Mouse (Mus musculus): ENCODE measurements around the gene Aplp1. TPM values are rescaled to one million over a fixed set of nuclear protein-coding genes. Genes with fewer than 3 reads are reported as not detected.
A peak's percentile ranks its signal among the peaks of the same experiment; 100 is the strongest.

The Aplp1 gene
- polyA plus RNA-seq, 1 experiment from 2014 or later = 571 TPM

DNA sequence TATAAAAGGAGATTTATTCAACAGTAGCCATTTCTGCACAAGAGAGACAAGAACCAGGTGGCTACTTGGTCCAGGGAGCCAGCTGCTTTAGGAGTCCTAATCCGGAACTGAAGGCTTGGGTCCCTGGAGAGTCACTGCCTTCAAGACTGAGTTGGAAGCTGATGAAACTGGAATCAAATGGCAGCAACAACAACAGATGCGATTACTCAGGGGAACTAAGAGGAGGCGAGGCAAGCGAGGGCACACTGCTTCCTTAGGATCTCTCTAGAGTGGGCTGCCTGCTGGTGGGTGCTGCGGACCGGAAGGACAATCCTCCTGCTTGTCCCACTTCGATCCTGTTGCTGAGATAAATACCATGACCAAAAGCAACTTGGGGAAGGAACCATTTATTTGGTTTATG is 45.7 kb downstream of the Aplp1 start:
- no peak overlapping the region for H3K4me2 ChIP-seq
- H3K4me3 ChIP-seq = no peak overlapping the region
- 48% methylated on average over 7 of the region's 7 CpGs for WGBS
- no peak overlapping the region for H3K9ac ChIP-seq
- no peak for ATAC-seq (ENCODE audit: low read depth)
- H3K27me3 ChIP-seq = no peaks in the 10 kb centered on the region
- no peaks in the 10 kb centered on the region for H3K36me3 ChIP-seq
- no peaks in the 10 kb centered on the region for H3K9me3 ChIP-seq
- H3K4me1 ChIP-seq (replicated peaks) = peaks cover 5% of the 10 kb centered on the region
- peak overlapping the region; percentile 29; the same call in 1 of the 2 replicates for H3K27ac ChIP-seq (replicated peaks)

DNA sequence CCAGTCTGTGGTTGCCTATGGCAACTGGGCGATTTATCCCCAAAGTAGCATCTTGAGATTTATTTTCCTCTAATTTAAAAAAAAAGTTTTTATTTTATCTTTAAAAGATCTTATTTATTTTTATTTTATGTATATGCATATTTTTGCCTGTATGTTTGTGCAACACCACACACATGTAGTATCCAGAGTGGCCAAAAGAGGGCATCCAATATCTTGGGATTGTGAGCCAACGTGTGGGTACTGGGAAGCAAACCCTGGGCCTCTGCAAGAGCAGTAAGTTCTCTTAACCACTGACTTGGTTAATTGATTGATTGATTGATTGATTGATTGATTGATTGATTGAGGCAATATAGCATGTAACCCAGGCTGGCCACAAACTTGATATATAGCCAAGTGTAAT is 50.5 kb downstream of the Aplp1 start:
- 46% methylated on average over 2 of the region's 2 CpGs for WGBS
- ATAC-seq (ENCODE audit: low read depth) = no peak
- Histone ChIP-seq H3K36me3 (no peaks in the 10 kb centered on the region), H3K4me1 (replicated peaks) (peaks cover 4% of the 10 kb centered on the region), H3K4me3 (no peak overlapping the region), H3K9ac (no peak overlapping the region), H3K4me2 (no peak overlapping the region), H3K9me3 (no peaks in the 10 kb centered on the region), H3K27ac (replicated peaks) (peak overlapping the region; percentile 49; the same call in 1 of the 2 replicates), H3K27me3 (no peaks in the 10 kb centered on the region)

DNA sequence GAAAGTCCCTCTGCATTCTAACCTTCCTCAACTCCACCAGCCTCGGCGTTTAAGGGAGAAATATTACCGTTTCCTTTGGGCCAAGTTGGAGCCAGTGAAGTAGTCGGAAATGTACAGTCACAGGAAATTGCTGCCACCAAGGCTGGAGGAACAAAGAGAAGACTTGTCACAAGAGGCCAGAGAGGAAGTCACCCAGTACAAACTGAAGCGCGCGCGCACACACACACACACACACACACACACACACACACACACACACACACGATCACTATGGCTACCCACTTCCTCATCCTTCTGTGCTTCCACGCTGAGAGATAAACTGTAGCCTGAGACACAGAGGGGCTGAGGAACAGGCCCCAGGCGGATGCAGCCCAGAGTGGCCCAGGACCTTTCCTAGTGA is 51.0 kb downstream of the Aplp1 start:
- Histone ChIP-seq H3K4me1 (replicated peaks) (no peaks in the 10 kb centered on the region), H3K4me3 (no peak overlapping the region), H3K36me3 (no peaks in the 10 kb centered on the region), H3K9me3 (no peaks in the 10 kb centered on the region), H3K27ac (replicated peaks) (peak overlapping the region; percentile 49; the same call in 1 of the 2 replicates), H3K9ac (no peak overlapping the region), H3K4me2 (no peak overlapping the region), H3K27me3 (no peaks in the 10 kb centered on the region)
- ATAC-seq (ENCODE audit: low read depth) = no peak
- WGBS = 67% methylated on average over 11 of the region's 11 CpGs

DNA sequence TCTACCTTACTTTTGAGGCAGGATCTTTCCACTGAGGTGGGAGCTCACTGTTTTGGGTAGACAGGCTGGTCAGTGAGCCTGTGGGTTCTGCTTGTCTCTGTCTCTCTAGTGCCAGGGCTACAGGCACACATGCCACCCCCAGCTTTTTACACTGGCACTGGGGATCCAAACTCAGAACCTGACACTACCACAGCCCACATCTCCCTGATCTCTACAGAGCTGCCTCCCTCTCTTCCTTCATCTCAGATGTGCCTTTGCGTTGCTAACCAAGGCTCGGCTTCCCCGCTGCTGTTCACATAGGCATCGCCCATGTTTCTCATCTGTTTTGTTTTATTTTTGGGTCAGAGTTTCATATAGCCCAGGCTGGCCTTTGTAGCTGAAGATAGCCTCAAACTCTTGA is 51.7 kb downstream of the Aplp1 start:
- Histone ChIP-seq H3K36me3 (no peaks in the 10 kb centered on the region), H3K27me3 (no peaks in the 10 kb centered on the region), H3K9ac (no peak overlapping the region), H3K27ac (replicated peaks) (0 out of 2 replicates have a peak overlapping the region, but pooled peaks have one; percentile 42), H3K4me3 (no peak overlapping the region), H3K4me1 (replicated peaks) (no peaks in the 10 kb centered on the region), H3K4me2 (no peak overlapping the region), H3K9me3 (no peaks in the 10 kb centered on the region)
- WGBS = 88% methylated on average over 4 of the region's 4 CpGs
- ATAC-seq (ENCODE audit: low read depth) = no peak

DNA sequence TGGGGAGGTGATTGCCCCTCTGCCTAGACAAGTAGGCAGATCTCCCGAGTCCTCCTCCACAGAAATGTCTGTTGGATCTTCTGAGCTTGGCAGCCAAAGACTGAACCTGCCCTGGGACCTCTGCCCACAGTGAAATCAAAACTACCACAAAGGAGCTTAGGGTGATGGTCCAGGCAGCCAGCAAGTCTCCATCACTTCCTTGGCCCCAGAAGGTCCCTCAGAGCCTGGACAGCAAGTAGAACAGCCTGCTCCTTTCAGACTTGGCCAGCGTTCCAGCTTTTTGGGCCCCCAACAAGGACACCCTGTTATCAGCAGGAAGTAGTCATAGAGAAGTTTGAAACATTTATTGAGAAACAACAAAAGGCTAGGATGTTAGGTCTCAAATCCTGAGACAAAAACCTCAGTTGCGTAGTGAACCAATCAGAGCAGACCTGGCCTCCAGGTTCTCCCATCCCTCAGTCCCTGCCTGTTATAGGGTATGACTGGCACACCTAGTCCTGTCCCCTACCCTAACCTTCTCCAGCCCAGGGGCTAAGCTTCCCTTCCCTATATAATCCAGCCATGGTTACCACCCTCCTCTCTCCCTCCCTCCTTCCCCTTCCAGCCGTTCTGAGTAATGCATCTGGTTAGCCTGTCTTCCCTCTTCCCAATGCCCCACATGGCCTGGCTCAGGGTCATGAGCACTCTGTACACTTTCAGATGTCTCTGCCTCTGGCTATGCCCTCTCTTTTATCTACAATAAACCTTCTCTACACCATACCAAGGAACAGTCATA is 52.4 kb downstream of the Aplp1 start:
- Histone ChIP-seq H3K4me2 (no peak overlapping the region), H3K9me3 (no peaks in the 10 kb centered on the region), H3K4me1 (replicated peaks) (no peaks in the 10 kb centered on the region), H3K27me3 (no peaks in the 10 kb centered on the region), H3K4me3 (no peak overlapping the region), H3K9ac (no peak overlapping the region), H3K36me3 (no peaks in the 10 kb centered on the region), H3K27ac (replicated peaks) (no peak overlapping the region)
- 71% methylated on average over 4 of the region's 4 CpGs for WGBS
- ATAC-seq (ENCODE audit: low read depth) = no peak

Other genes starting within 250 kb of the Aplp1 start
- gene Capns1, start 246.7 kb downstream of the Aplp1 start, polyA plus RNA-seq (2015; fragmentation: Nextera tagmentation; extraction: Ambion mirVana) = 79.5 and 83.0 TPM in 2 replicates
- gene Polr2i, start 213.6 kb downstream of the Aplp1 start, polyA plus RNA-seq (2015; fragmentation: Nextera tagmentation; extraction: Ambion mirVana) = 176 and 184 TPM in 2 replicates
- gene Tbcb, start 213.3 kb downstream of the Aplp1 start, polyA plus RNA-seq (2015; fragmentation: Nextera tagmentation; extraction: Ambion mirVana) = 406 and 418 TPM in 2 replicates
- not detected in 2 replicates for gene Ovol3, start 209.8 kb downstream of the Aplp1 start, polyA plus RNA-seq (2015; fragmentation: Nextera tagmentation; extraction: Ambion mirVana)
- gene Thap8, start 165.4 kb downstream of the Aplp1 start, polyA plus RNA-seq (2015; fragmentation: Nextera tagmentation; extraction: Ambion mirVana) = 0.47 and 0.81 TPM in 2 replicates
- gene Wdr62, start 165.1 kb downstream of the Aplp1 start, polyA plus RNA-seq (2015; fragmentation: Nextera tagmentation; extraction: Ambion mirVana) = 3.8 and 4.0 TPM in 2 replicates
- 103 and 113 TPM in 2 replicates for gene Clip3, start 153.8 kb downstream of the Aplp1 start, polyA plus RNA-seq (2015; fragmentation: Nextera tagmentation; extraction: Ambion mirVana)
- gene Alkbh6, start 136.8 kb downstream of the Aplp1 start, polyA plus RNA-seq (2015; fragmentation: Nextera tagmentation; extraction: Ambion mirVana) = 120 and 123 TPM in 2 replicates
- 19.0 and 27.3 TPM in 2 replicates for gene Syne4, start 130.7 kb downstream of the Aplp1 start, polyA plus RNA-seq (2015; fragmentation: Nextera tagmentation; extraction: Ambion mirVana)
- 5.7 TPM in 1 of 2 replicates, not detected in the other for gene E130208F15Rik, start 123.8 kb downstream of the Aplp1 start, polyA plus RNA-seq (2015; fragmentation: Nextera tagmentation; extraction: Ambion mirVana)
- 18.0 and 22.9 TPM in 2 replicates for gene Sdhaf1, start 121.6 kb downstream of the Aplp1 start, polyA plus RNA-seq (2015; fragmentation: Nextera tagmentation; extraction: Ambion mirVana)
- gene Lrfn3, start 82.8 kb downstream of the Aplp1 start, polyA plus RNA-seq (2015; fragmentation: Nextera tagmentation; extraction: Ambion mirVana) = 10.8 and 12.7 TPM in 2 replicates
- gene Tyrobp, start 31.8 kb downstream of the Aplp1 start, polyA plus RNA-seq (2015; fragmentation: Nextera tagmentation; extraction: Ambion mirVana) = 35.3 and 40.8 TPM in 2 replicates
- 1.0 TPM in 1 of 2 replicates, not detected in the other for gene Hcst, start 25.7 kb downstream of the Aplp1 start, polyA plus RNA-seq (2015; fragmentation: Nextera tagmentation; extraction: Ambion mirVana)
- 1.9 and 2.8 TPM in 2 replicates for gene Nfkbid, start 23.8 kb downstream of the Aplp1 start, polyA plus RNA-seq (2015; fragmentation: Nextera tagmentation; extraction: Ambion mirVana)
- 3.3 and 3.9 TPM in 2 replicates for gene Kirrel2, start 12.2 kb upstream of the Aplp1 start, polyA plus RNA-seq (2015; fragmentation: Nextera tagmentation; extraction: Ambion mirVana)
- 0.77 and 1.0 TPM in 2 replicates for gene Nphs1, start 12.8 kb upstream of the Aplp1 start, polyA plus RNA-seq (2015; fragmentation: Nextera tagmentation; extraction: Ambion mirVana)
- not detected in 2 replicates for gene Prodh2, start 48.1 kb upstream of the Aplp1 start, polyA plus RNA-seq (2015; fragmentation: Nextera tagmentation; extraction: Ambion mirVana)
- gene Arhgap33, start 89.5 kb upstream of the Aplp1 start, polyA plus RNA-seq (2015; fragmentation: Nextera tagmentation; extraction: Ambion mirVana) = 86.8 and 95.2 TPM in 2 replicates
- 6.6 TPM in 2 replicates for gene Hspb6, start 106.6 kb upstream of the Aplp1 start, polyA plus RNA-seq (2015; fragmentation: Nextera tagmentation; extraction: Ambion mirVana)
- gene Proser3, start 106.8 kb upstream of the Aplp1 start, polyA plus RNA-seq (2015; fragmentation: Nextera tagmentation; extraction: Ambion mirVana) = 6.7 and 8.6 TPM in 2 replicates
- 60.9 and 62.9 TPM in 2 replicates for gene Lin37, start 114.3 kb upstream of the Aplp1 start, polyA plus RNA-seq (2015; fragmentation: Nextera tagmentation; extraction: Ambion mirVana)
- 92.6 and 113 TPM in 2 replicates for gene U2af1l4, start 117.8 kb upstream of the Aplp1 start, polyA plus RNA-seq (2015; fragmentation: Nextera tagmentation; extraction: Ambion mirVana)
- 14.5 and 15.1 TPM in 2 replicates for gene Gm49396, start 117.8 kb upstream of the Aplp1 start, polyA plus RNA-seq (2015; fragmentation: Nextera tagmentation; extraction: Ambion mirVana)
- gene Psenen, start 118.1 kb upstream of the Aplp1 start, polyA plus RNA-seq (2015; fragmentation: Nextera tagmentation; extraction: Ambion mirVana) = 126 and 147 TPM in 2 replicates
- 4.8 and 6.0 TPM in 2 replicates for gene Igflr1, start 119.9 kb upstream of the Aplp1 start, polyA plus RNA-seq (2015; fragmentation: Nextera tagmentation; extraction: Ambion mirVana)
- gene Kmt2b, start 143.2 kb upstream of the Aplp1 start, polyA plus RNA-seq (2015; fragmentation: Nextera tagmentation; extraction: Ambion mirVana) = 9.0 and 9.9 TPM in 2 replicates
- gene Zbtb32, start 153.4 kb upstream of the Aplp1 start, polyA plus RNA-seq (2015; fragmentation: Nextera tagmentation; extraction: Ambion mirVana) = 0.36 and 0.50 TPM in 2 replicates
- 0.49 and 0.62 TPM in 2 replicates for gene Upk1a, start 167.3 kb upstream of the Aplp1 start, polyA plus RNA-seq (2015; fragmentation: Nextera tagmentation; extraction: Ambion mirVana)
- gene Cox6b1, start 180.6 kb upstream of the Aplp1 start, polyA plus RNA-seq (2015; fragmentation: Nextera tagmentation; extraction: Ambion mirVana) = 1,295 and 1,305 TPM in 2 replicates
- gene Etv2, start 190.3 kb upstream of the Aplp1 start, polyA plus RNA-seq (2015; fragmentation: Nextera tagmentation; extraction: Ambion mirVana) = not detected in 2 replicates
- gene Rbm42, start 204.8 kb upstream of the Aplp1 start, polyA plus RNA-seq (2015; fragmentation: Nextera tagmentation; extraction: Ambion mirVana) = 137 and 142 TPM in 2 replicates
- 22.0 and 22.7 TPM in 2 replicates for gene Haus5, start 219.5 kb upstream of the Aplp1 start, polyA plus RNA-seq (2015; fragmentation: Nextera tagmentation; extraction: Ambion mirVana)
- gene Pmis2, start 226.1 kb upstream of the Aplp1 start, polyA plus RNA-seq (2015; fragmentation: Nextera tagmentation; extraction: Ambion mirVana) = not detected in 2 replicates